Mouse (Mus musculus) testis, postnatal 10 days (tissue): ENCODE measurements at regions not wholly inside any gene's neighbourhood (a gene's known extent, or its start where the extent isn't known, plus 50 kb on each side); places are given as distances from the start of the nearest gene placed in this dataset.

Source experiments
- DNase-seq: peaks from one replicate; pipeline ENCODE4 v3.0.0; 2021; ENCODE audit warnings: low spot score

DNA sequence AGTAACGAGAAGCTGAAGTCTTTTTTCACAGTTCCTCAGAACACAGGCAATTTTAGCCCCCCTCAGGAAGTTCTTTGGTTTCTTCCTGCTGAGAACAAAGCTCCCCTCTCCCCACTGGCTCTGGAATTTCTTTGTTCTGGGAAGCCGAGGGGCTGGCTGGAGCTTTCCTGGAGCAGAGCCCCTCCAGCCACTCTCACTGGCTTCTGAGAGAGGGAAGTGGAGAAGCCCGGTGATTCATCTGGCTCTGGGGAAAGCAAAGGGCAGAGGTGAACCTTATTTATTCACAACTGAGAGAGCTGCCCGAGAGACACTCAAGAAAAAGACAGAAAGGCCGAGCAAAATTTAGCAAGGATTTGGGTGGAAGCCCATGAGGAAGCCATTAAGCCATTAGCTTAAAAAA lies 63.9 kb downstream of the Ddx3x start:
- no peak for DNase-seq

DNA sequence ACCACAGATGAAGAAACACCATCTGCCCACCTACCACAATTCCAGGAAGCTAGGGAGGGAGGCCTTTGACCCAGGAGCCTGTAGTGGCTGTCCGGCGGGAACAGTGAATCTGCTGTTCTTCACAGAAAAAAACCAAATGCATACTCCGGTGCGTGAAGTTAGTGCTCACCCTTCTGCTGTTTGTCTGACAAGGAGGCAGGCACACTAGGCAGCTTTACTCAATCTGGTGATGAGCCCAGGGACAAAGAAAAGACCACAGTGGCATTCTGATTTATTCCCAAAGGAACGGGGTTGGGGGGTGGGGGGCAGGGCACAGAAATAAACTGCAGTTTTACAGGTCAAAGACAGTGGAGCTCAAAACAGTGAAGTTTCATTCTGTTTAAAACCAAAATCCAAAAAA lies 64.4 kb downstream of the Ddx3x start:
- DNase-seq, result no peak

DNA sequence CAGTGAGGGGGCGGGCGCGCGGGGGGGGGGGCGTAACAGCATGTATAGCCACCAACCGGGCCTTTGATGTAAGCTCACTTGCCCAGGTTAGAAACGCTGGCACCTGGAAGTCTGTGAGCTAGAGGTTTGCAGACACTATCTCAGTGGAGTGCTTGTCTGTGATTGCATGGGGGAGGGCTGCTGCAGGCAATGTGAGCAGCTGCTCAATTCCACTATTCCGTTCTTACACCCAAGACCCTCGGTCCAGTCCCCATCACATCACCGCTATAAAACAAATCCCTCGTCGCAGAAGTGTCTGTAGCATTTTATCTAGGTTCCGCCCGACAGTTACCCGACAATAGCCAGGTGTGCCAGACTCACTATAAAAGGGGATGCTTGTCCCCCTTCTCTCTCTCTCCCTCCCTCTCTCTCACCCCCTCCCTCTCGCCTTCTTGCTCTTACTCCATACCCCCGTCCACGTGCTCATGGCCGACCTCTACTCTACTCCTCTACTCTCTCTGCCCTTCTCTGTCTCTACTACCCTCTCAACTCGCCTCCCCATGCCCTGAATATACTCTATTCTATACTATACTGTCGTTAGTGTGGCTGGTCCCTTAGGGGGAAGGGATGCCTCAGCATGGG lies 65.4 kb downstream of the Ddx3x start:
- no peak for DNase-seq

DNA sequence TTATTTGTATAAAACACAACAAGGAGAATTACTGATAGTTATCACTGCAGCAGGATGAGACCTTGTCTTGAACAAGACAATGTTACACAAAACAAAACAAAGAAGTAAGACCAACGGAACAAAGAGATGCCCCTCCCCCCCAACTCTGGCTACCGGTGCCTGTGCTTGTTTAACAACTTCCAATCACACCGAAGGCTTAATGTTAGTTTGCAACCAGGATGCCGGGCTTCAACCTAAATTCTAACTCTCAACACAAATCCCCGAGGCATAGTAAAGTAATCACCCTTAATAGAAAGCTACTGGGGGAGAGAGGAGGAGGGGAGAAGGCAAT lies 65.9 kb downstream of the Ddx3x start:
- DNase-seq, result peak; percentile 50

DNA sequence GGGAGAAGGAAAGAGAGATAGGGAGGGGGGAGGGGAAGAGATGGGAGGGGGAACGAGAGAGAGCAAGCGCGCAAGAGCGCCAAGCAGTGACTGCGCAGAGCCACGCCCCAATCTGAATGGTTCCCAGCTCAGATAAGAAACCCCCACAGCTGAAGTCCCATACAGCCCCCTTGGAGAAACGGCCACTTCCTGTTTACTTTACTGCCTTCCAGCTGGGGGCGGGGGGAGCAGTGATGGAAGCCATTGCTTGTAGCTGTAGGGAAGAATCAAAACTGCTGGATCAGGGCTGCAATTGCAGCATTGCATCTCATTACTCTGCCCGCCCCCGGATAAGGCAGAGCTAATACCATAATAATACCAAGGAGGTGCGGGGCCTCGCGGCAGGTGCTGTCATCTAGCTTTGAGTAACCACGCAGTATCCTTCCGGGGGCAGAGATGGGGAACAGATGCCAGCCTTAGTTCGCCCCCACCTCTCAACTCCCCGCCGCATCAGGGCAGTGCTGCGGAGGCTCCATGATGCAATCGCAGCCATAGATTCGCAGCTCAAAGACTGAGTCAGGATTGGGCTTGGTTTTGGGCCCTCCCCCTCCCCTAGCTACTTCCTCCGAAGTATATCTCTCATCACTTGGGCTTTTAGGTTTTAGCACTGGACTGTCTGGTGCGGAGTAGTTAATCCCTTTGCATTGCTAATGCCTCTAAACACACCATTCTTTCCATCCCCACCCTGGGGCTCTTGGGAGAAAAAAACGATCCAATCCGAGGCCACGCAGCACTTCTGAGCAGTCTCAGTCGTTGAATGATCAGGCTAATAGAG lies 66.5 kb downstream of the Ddx3x start:
- DNase-seq, result peak; percentile 79

DNA sequence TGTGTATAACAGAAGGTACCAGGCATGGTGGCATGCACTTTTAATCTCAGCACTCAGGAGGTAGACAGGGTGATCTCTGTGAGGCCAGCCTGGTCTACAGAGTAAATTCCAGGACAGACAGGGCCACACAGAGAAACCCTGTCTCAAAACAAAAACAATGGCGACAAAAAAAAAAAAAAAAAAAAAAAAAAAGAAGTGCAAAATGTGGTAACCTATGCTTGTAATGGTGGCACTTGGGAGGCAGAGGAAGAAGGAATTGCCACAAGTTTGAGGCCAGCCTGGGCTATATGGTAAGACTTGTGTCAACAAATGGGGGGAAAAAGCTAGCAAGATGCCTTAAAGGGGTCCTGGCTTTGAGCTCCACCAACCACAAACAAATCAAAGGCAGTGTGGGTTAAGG lies 67.6 kb downstream of the Ddx3x start:
- DNase-seq, result no peak

DNA sequence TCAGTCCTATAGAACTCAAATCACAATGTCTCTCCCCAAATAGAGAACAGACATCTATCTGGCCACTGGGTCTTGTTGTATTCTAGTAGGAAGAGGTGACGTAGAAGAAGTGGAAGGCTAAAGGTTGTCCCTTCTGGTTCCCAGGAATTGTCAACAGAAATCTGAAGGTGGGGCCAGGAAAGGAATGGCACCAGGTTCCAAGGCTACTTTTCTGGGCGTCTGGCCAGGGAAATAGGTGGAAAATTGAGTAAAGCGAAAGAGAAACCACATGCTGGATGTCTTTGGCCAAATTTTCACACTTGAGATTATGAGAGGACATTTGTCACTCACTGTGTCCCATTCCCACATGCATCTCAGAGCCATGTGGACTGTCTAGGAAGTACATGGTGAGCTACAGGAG lies 69.7 kb downstream of the Ddx3x start:
- no peak for DNase-seq

DNA sequence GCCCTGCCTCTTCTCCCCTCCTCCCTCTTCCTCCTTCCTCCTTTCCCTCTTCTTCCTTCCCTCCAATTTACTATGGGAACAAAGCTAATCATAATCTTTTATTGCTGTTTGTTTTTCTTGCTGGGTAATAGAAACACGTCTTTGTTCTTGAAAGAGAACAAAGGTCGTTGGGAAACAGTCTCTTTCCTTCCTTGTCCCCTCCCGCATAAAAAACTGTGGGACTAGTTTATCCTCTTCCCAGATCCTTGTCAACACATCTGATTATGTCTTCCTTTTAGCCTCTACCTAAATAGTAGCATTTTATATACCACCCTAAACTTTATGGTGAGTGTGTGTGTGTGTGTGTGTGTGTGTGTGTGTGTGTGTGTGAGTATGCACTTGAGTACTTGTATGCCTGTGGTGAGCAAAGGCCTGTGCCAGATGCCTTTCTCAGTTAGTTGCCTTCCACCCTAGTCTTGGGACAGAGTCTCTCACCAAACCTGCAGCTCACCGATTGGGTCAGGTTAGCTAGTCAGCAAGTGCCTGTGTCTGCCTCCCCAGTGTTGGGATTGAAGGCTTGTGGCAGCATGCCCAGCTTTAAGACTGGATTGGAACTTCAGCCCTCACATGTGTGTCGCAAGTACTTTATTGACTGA lies 76.5 kb downstream of the Ddx3x start:
- no peak for DNase-seq

DNA sequence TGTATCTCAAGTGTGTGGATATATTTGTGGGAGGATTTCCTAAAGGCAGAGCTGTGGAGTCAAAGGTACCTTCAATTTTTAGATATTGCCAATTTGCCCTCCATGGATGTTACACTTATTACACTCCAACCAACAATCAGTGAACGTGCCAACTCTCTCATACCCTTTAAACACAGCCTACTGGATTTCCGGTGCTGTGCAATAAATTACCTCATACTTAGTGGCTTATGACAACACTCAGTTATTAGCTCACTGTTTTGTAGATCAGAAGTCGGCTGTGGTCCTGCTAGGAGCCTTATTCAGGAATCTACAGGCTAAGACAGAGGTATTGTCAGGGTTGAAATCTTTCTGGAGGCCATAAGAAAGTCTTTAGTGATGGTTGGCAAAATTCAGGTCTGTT lies 77.2 kb downstream of the Ddx3x start:
- DNase-seq, result no peak

DNA sequence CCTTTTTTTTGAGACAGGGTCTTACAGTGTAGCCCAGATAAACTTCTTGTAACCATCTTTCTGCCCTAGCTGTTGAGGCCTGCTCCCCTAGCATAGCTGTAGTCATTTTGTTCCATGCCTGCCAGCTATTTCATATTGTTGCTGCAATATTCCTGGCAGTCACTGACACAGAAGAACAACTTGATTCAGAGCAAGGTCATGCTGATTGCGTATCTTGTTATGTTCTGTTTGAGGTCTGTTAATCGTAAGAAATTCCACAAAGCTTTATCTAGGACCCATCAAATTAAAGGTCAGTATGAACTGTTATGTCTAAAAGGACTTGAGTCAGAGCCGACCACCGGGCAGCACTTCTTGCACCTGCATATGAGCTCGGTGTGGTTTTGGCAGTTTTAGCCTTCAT lies 79.7 kb downstream of the Ddx3x start:
- DNase-seq, result no peak

DNA sequence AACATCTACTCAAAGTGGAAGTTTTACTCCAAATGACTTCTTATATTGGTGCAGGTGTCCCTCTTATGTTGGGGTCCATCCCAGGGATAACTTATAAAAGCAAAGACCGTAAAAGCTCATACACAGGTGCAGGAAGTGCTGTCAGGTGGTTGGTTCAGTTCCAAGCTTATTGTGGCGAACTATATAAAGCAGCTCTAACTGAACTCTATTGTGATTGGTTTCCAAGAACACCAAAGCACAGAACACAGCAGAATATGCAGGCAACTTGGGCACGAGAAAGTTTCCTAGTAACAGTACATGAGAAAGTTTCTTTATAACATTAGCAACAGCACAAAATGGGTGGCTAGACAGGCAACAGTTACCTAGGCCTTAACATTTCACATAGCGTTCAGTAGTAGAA lies 89.5 kb downstream of the Ddx3x start:
- DNase-seq, result no peak

DNA sequence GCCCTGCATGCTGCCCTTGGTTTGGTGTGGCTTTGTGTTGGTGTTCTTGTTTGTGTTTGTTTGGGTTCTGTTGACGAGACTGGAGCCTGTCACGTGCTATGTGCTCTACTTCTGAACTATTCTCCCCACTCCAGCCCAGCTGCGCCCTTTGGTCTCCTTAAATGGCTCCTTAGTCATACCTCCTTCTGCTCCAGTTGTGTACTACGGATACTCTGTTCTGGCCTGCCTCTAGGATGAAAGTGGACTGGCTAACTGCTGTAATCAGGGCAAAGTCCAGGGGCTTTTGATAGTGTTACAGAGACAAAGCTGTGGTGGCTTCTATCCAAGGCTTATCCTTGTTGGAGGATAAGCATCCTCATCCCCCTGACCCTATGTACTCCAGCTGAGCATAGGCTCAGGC lies 92.0 kb downstream of the Ddx3x start:
- DNase-seq, result no peak

DNA sequence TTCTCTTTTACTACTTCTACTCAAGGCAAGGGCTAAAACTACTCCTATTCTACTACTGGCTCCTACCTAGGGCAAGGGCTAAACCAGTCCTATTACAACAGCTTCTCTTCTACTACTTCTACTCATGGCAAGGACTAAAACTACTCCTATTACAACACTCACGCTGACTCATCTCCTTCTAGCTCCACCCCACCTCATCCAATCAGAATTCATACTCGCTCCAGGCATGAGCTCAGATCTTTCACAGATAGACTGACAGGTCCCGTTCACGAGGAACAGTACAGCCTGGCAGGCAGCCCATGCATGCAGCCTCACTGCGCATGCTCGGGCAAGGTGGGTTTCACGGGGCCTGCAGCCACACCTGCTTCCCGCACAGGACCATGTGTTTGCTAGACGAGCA lies 79.6 kb upstream of the Nyx start:
- no peak for DNase-seq

DNA sequence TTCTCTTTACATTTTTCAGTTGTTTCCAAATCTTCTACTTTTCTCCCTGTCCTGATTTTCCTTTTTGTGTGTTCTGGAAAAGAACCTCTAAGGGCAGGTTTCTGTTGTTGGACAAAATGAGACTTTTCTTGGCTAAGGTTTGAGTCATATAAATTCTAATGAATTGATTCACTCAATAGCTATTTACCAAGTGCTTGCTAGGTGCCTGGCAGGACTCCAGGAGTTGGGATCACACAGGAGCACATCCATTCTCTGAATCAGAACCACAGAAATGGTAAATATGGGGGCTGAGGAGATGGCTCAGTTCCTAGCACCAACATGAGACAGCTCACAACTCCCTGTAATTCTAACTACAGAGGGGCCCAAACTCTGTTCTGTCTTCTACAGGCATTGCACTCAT lies 67.4 kb upstream of the Nyx start:
- DNase-seq, result no peak

DNA sequence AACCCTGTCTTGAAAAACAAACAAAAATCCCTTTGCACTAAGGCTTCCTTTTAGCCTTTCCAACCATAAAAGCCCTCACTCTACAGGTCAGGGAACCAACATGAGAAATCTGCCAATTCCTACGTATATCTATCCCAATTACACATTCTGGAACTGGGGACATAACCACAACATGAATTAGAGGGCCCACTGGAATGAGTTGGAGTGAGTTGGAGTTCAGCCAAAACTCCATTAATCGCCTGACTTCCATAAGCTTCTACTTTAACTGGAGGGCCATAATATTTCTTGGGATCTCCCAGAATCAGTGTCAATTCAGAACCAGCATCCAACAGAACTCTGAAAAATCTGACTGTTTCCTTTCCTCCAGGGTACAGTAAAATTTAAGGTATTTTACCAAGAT lies 53.2 kb upstream of the Nyx start:
- no peak for DNase-seq

DNA sequence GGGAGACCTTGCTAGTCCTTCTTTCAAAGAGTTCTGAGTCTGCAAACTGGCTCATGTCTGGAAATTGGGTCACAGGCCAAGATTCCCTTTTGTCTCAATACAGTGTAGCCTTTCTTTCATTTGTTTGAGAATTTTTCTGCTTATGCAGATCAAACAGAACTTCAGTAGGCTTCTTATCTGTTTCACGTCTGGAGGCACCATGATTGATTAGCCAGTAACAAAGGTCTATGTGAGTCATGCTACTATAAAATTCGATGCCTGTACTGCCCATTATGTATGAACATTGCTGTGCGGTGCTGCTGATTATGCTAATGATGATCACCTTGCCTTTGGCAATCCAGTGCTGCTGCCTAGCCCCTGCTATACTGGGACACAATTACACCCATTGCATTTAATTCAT lies 52.8 kb upstream of the Nyx start:
- DNase-seq, result no peak
